Mouse (Mus musculus) intestine, embryonic 14.5 days (tissue): ENCODE results near the gene Peak1. TPM values are rescaled to one million over a fixed set of nuclear protein-coding genes. Genes with fewer than 3 reads are reported as not detected.

Experiments
- ATAC-seq: fragments of 200-750 bp; cut with Nextera tagmentation; replicated peaks from 2 replicates; pipeline ENCODE4 v1.8.0; 2017; ENCODE audit warnings: low read depth, moderate number of reproducible peaks, moderate TSS enrichment, moderate library complexity; ENCODE audit not compliant: low FRiP score, low TSS enrichment
- DNase-seq: peaks from one replicate; pipeline ENCODE4 v3.0.0-alpha.2; 2018; ENCODE audit warnings: low spot score
- H3K27ac ChIP-seq: fragments of 300-500 bp; sonication (generic); 2 replicates; pipeline ENCODE4 v1.5.1; 2014; ENCODE audit warnings: low read depth, mild to moderate bottlenecking, control low read depth
- H3K27me3 ChIP-seq: fragments of 300-500 bp; sonication (generic); replicated peaks from 2 replicates; pipeline ENCODE4 v1.6.1; 2014; ENCODE audit warnings: low read length, control low read depth; ENCODE audit not compliant: control insufficient read depth, insufficient read depth
- H3K36me3 ChIP-seq: fragments of 300-500 bp; sonication (generic); 2 replicates; pipeline ENCODE4 v1.6.1; 2014; ENCODE audit warnings: low read length, control low read depth; ENCODE audit not compliant: control insufficient read depth, insufficient read depth
- H3K4me1 ChIP-seq: fragments of 300-500 bp; sonication (generic); replicated peaks from 2 replicates; pipeline ENCODE4 v1.6.1; 2014; ENCODE audit warnings: low read length, control low read depth, mixed read lengths; ENCODE audit not compliant: control insufficient read depth, insufficient read depth
- H3K4me2 ChIP-seq: fragments of 300-500 bp; sonication (generic); 2 replicates; pipeline ENCODE4 v1.6.1; 2014; ENCODE audit warnings: low read length
- H3K4me3 ChIP-seq: fragments of 300-500 bp; sonication (generic); 2 replicates; pipeline ENCODE4 v1.5.1; 2014; ENCODE audit warnings: low read depth, low read length, control low read depth, mixed read lengths
- H3K9ac ChIP-seq: fragments of 300-500 bp; sonication (generic); 2 replicates; pipeline ENCODE4 v1.6.1; 2014; ENCODE audit warnings: mild to moderate bottlenecking, low read length
- H3K9me3 ChIP-seq: fragments of 300-500 bp; sonication (generic); 2 replicates; pipeline ENCODE4 v1.6.1; 2016; ENCODE audit warnings: low read length, control low read depth; ENCODE audit not compliant: control insufficient read depth
- WGBS: fragments of 180-500 bp; shearing (Covaris S2); extraction: QIAGEN DNeasy Blood & Tissue Kit; methylation state at CpG from one replicate; pipeline ENCODE4 v1.1.7; 2014; 5-methylcytosine and 5-hydroxymethylcytosine counted together
- polyA plus RNA-seq: library from polyadenylated mRNA; unstranded; fragments of >200 nt; fragmentation: Nextera tagmentation; extraction: Ambion mirVana; gene quantifications from 2 replicates; pipeline ENCODE4 v1.2.1, GENCODE M21; 2014

Gene Peak1
- polyA plus RNA-seq, 1 experiment from 2014 or later: 15.8 TPM

DNA sequence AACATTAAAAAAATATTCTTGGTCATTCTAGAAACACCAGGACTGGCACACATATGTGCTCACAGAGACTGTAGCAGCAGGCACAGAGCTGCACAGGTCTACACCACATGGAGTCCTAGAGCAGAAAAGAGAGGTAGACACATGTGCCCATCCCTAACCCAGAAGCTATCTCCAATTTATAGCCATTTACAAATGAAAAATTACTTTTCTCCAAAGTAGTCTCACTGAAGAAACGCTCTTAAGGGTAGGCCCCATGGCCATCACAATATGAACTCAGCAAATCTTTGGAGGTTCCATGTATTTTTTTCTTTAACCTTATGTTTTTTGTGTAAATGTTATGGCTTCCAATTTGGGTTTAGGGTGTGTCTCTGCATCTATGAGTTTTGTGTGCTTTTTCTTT, 2.4 kb upstream of the Peak1 start:
- Histone ChIP-seq H3K4me3 (no peak overlapping the region), H3K4me1 (peaks cover 24% of the 10 kb centered on the region), H3K27ac (no peak overlapping the region), H3K9me3 (no peaks in the 10 kb centered on the region), H3K9ac (no peak overlapping the region), H3K36me3 (no peaks in the 10 kb centered on the region), H3K4me2 (peak overlapping the region; percentile 87; the same call in 1 of the 2 replicates), H3K27me3 (no peaks in the 10 kb centered on the region)
- 93% methylated on average over 1 of the region's 1 CpGs for WGBS
- no peak for DNase-seq
- no peak for ATAC-seq

DNA sequence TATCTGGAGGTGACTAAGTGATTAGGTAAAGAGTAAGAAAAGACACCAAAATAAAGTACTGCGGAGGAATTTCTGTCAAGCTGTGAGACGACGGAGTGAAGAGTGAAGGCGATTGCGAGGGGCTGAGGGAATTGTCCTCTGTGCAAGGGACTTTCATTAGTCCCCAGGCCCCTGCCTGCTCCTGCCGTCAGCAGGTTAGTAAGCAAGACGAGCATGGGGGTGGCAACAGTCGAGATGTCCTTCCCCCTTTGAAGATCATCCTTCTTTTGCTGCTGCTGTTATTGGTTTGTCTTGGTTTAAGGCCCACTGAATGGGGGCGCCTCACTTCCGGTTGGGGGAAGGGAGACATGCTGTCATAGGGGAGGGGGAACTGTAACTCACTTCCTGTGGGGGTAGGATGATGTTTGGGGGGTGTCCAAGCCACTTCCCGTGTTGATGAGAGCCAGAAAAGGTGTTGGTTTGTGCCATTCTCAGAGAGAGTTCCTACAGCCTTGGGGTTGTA, 922 bp upstream of the Peak1 start:
- WGBS: 0% methylated on average over 11 of the region's 11 CpGs

GRCm38 (mm10) chr9:56417415-56417947, 386 bp downstream of the Peak1 start:
- DNase-seq (peak; percentile 91), ATAC-seq (peak; percentile 60)
- peak overlapping the region; percentile 67 for H3K4me2 ChIP-seq
- peaks cover 24% of the 10 kb centered on the region for H3K4me1 ChIP-seq
- peak overlapping the region; percentile 63 for H3K9ac ChIP-seq
- H3K4me3 ChIP-seq: peak overlapping the region; percentile 52
- no peaks in the 10 kb centered on the region for H3K9me3 ChIP-seq
- H3K36me3 ChIP-seq: no peaks in the 10 kb centered on the region
- peak overlapping the region; percentile 89 for H3K27ac ChIP-seq
- WGBS: 2% methylated on average over 39 of the region's 40 CpGs
- no peaks in the 10 kb centered on the region for H3K27me3 ChIP-seq

More for the DNA sequence above, 922 bp upstream of the Peak1 start:
- peak overlapping the region; percentile 87 for H3K4me2 ChIP-seq
- ATAC-seq: peak; percentile 29; the same call in 1 of the 2 replicates
- H3K27ac ChIP-seq: peak overlapping the region; percentile 89
- H3K27me3 ChIP-seq: no peaks in the 10 kb centered on the region
- H3K4me3 ChIP-seq: peak overlapping the region; percentile 52
- peak overlapping the region; percentile 65 for H3K9ac ChIP-seq
- no peaks in the 10 kb centered on the region for H3K9me3 ChIP-seq
- H3K4me1 ChIP-seq: peaks cover 24% of the 10 kb centered on the region
- no peaks in the 10 kb centered on the region for H3K36me3 ChIP-seq
- DNase-seq: peak; percentile 88

DNA sequence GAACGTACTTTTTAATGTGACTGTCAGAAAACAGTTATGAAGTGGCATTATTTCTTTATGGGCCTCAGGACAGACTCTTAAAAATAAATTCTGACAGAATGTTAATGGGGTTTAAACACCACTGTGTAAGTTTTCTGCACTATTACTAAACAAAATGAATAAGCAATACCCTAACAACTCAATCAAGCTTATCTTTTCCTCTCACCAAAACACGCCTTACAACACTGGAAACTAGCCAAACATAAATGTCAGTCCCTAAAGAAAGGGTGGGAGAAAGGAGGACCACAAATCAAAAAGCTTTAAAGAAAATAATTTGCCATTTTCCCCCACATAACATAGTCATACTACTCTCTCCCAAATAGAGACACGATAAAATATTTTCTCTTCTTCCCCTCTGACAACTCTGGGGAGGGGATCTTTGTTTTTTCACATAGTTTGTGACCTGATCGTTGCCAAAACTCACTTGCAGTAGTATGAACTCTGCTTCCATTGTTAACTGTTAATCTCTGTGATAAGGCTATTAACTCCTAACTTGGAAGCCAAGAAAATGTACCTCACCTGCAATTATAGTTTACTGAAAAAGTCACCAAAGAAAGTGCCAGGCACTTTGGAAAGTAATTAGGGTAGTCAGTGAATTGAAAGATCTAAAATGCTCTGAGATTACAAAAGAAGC, 1.8 kb downstream of the Peak1 start:
- H3K4me1 ChIP-seq: peaks cover 19% of the 10 kb centered on the region
- H3K27ac ChIP-seq: no peak overlapping the region
- no peak for ATAC-seq
- H3K4me3 ChIP-seq: no peak overlapping the region; the same call in 1 of the 2 replicates
- H3K4me2 ChIP-seq: peak overlapping the region; percentile 67
- no peaks in the 10 kb centered on the region for H3K9me3 ChIP-seq
- WGBS: 50% methylated on average over 4 of the region's 4 CpGs
- H3K27me3 ChIP-seq: no peaks in the 10 kb centered on the region
- no peaks in the 10 kb centered on the region for H3K36me3 ChIP-seq
- no peak for DNase-seq
- no peak overlapping the region for H3K9ac ChIP-seq

DNA sequence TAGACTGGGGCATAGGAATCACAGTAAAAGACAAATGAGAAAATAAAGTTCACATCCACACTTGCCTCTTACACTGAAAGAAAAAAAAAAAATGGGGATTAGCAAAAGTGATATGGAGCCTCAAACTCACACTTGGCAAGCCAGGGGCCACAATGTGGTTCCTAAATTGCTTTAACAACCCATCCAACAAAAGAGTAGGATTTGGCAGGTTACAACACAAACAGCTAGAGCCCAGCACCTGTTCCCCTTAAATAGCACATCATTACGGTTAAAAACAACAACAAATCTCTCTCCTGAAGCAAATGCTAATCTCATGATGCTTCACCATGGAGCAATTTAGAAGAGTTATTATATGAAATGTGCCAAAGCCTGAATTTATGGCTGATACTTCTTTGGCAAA, 2.5 kb downstream of the Peak1 start:
- no peak for ATAC-seq
- Histone ChIP-seq H3K4me2 (no peak overlapping the region), H3K27ac (no peak overlapping the region), H3K9me3 (no peaks in the 10 kb centered on the region), H3K36me3 (no peaks in the 10 kb centered on the region), H3K9ac (no peak overlapping the region), H3K4me1 (peaks cover 14% of the 10 kb centered on the region), H3K4me3 (no peak overlapping the region), H3K27me3 (no peaks in the 10 kb centered on the region)
- DNase-seq: no peak
- WGBS: 76% methylated on average over 1 of the region's 1 CpGs

DNA sequence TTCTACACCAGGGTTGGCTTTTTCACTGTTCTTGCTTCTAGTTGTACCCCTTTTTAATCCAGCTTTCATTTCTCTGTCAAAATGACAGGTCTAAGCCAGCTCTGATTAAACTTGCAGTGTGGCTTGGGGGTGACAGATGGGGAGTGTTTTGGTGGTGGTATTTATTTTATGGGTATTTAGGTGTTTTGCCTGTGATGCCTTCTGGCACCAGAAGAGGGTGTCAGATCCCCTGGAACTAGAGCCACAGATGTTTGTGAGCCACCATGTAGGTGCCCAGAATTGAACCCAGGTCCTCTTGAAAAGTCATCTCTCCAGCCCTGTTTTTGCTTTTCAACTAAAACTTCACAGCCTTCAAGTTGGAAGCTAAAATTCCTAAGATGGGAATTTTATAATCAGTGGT, 3.5 kb downstream of the Peak1 start:
- ATAC-seq (no peak), DNase-seq (no peak)
- H3K9ac ChIP-seq: no peak overlapping the region
- no peaks in the 10 kb centered on the region for H3K36me3 ChIP-seq
- no peak overlapping the region for H3K4me3 ChIP-seq
- H3K4me1 ChIP-seq: peaks cover 6% of the 10 kb centered on the region
- no peak overlapping the region for H3K4me2 ChIP-seq
- H3K9me3 ChIP-seq: no peaks in the 10 kb centered on the region
- H3K27me3 ChIP-seq: no peaks in the 10 kb centered on the region
- no peak overlapping the region for H3K27ac ChIP-seq

DNA sequence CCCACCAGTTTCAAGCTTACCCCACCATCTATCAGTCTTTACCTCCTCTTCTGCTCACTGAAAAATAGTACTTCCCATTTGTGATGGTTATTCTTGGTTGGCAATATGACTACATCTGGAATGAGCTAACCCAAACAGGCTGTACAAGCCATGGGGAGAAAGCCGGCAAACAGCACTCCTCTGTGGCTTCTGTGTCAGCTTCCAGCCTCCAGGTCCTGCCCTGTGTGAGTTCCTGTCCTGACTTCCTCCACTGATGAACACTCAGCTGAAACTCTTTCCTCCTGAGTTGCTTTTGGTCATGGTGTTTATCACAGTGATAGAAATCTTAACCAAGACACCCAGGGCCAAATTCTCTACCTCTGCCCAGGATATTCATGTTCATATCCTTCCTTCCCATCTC, 5.2 kb downstream of the Peak1 start:
- Histone ChIP-seq H3K4me2 (no peak overlapping the region), H3K27me3 (no peaks in the 10 kb centered on the region), H3K27ac (no peak overlapping the region), H3K9me3 (no peaks in the 10 kb centered on the region), H3K4me3 (no peak overlapping the region), H3K9ac (no peak overlapping the region), H3K36me3 (no peaks in the 10 kb centered on the region), H3K4me1 (peaks cover 5% of the 10 kb centered on the region)
- ATAC-seq: no peak
- WGBS: 74% methylated on average over 1 of the region's 1 CpGs
- DNase-seq: no peak

DNA sequence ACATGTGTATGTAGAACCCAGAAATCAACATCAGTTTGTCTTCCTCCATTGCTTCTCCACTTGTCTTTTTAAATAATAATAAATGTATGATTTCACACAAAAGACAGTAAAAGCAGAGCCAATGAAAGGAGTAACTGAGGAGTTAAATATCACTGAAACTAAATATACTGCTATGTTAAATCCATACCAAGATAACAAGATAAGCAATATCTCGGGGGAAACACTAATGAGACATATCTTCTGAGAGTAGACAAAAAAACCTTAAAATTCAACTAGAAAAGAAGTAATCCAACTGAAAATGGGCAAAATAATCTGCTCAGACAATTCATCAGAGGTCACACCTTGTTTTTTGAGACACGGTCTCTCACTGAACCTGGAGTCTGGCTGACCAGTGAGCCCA, 7.9 kb downstream of the Peak1 start:
- H3K27me3 ChIP-seq: no peaks in the 10 kb centered on the region
- H3K36me3 ChIP-seq: no peaks in the 10 kb centered on the region
- H3K4me1 ChIP-seq: no peaks in the 10 kb centered on the region
- no peak overlapping the region for H3K4me2 ChIP-seq
- H3K4me3 ChIP-seq: no peak overlapping the region
- no peaks in the 10 kb centered on the region for H3K9me3 ChIP-seq
- ATAC-seq: no peak
- DNase-seq: no peak
- H3K27ac ChIP-seq: no peak overlapping the region
- H3K9ac ChIP-seq: no peak overlapping the region
- WGBS: 74% methylated on average over 2 of the region's 2 CpGs

- no peaks in the 10 kb centered on the region for H3K9me3 ChIP-seq
- no peak overlapping the region for H3K27ac ChIP-seq
- WGBS: 57% methylated on average over 4 of the region's 4 CpGs
- no peak overlapping the region for H3K9ac ChIP-seq
- H3K4me3 ChIP-seq: no peak overlapping the region
- no peak overlapping the region for H3K4me2 ChIP-seq
- DNase-seq (no peak), ATAC-seq (no peak)
- no peaks in the 10 kb centered on the region for H3K27me3 ChIP-seq
- H3K36me3 ChIP-seq: no peaks in the 10 kb centered on the region
- H3K4me1 ChIP-seq: peaks cover 7% of the 10 kb centered on the region
These were observed 13.2 kb downstream of the Peak1 start for GRCm38 (mm10) chr9:56404619-56405018.
